In the genomic region with DNA sequence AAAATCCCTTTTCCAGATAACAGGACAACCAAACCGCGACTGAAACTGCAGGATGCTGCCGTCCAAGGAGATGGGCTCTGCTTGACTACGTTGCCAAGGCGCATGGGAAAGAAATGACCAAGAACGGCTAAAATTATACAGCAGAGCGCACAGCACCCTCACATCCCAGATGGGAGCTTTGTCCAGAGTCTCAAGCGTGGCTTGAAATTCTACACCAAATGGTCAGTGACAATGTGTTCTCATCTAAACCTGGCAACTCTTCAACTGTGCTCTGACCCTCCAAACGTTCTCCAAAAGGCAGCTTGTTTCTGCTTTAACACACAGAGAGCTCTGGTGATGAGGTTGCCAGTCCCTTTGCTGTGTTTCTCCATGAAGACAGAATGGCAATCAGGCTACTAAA, we compare ENCODE assay signal across 10 mouse cellular contexts. TPM values are rescaled to one million over a fixed set of nuclear protein-coding genes. Genes with fewer than 3 reads are reported as not detected.
A peak's percentile ranks its signal among the peaks of the same experiment; 100 is the strongest.
DNase-seq lines count a peak whose midpoint lies in the region; ATAC-seq and TF ChIP-seq lines count a peak whose summit lies in the region.
"Had no signal": no experiment of that assay in that cellular context is flagged by ENCODE, and none has a peak within 500 bp of the region (broad histone marks: within the 10 kb centered on the region; RNA-seq: fewer than 3 reads in every experiment).

No protein-coding gene starts in this region.

- no peak for TF ChIP-seq POLR2A in small intestine, adult 2 months (IDR thresholded peaks at IDR 0.05; ENCODE audit: low read depth, low read length)

- peaks cover 24% of the 10 kb centered on the region for H3K4me1 ChIP-seq in heart, embryonic 15.5 days (replicated peaks)
- H3K4me1 ChIP-seq in hindbrain, embryonic 12.5 days = peaks cover 28% of the 10 kb centered on the region
- H3K4me1 ChIP-seq in small intestine, adult 2 months (ENCODE audit: control insufficient read depth, insufficient read depth, insufficient read length, low read length) = peaks cover 22% of the 10 kb centered on the region

- DNase-seq in heart, postnatal 36 days = no peak
- DNase-seq in lung, postnatal 10 days = peak; percentile 37
- DNase-seq in lung, postnatal 25 days (ENCODE audit: low spot score) = no peak
- no peak for DNase-seq in T-cell, adult 2 months (ENCODE audit: low spot score)
- no peak for DNase-seq in layer of hippocampus, adult 18-20 months (ENCODE audit: low spot score in 2 of 2)
- DNase-seq: layer of hippocampus, adult 9-11 months had no signal

- H3K4me3 ChIP-seq in heart, embryonic 15.5 days = no peak overlapping the region
- H3K4me3 ChIP-seq in hindbrain, embryonic 12.5 days = no peak overlapping the region
- H3K4me3 ChIP-seq in small intestine, adult 2 months (ENCODE audit: low read depth, low read length) = no peak overlapping the region
- H3K4me3 ChIP-seq: embryonic facial prominence, embryonic 13.5 days had no signal

- no peaks in the 10 kb centered on the region for H3K9me3 ChIP-seq in heart, embryonic 15.5 days (replicated peaks)
- no peaks in the 10 kb centered on the region for H3K9me3 ChIP-seq in hindbrain, embryonic 12.5 days (replicated peaks)
- H3K9me3 ChIP-seq: embryonic facial prominence, embryonic 13.5 days had no signal

- no peak for ATAC-seq in heart, embryonic 15.5 days (replicated peaks; ENCODE audit: insufficient number of reproducible peaks, insufficient read depth, low FRiP score, low read depth)
- no peak for ATAC-seq in hindbrain, embryonic 12.5 days (ENCODE audit: low FRiP score)

- H3K4me2 ChIP-seq in heart, embryonic 15.5 days = no peak overlapping the region
- H3K4me2 ChIP-seq in hindbrain, embryonic 12.5 days (replicated peaks) = no peak overlapping the region
- H3K4me2 ChIP-seq: embryonic facial prominence, embryonic 13.5 days had no signal

- whole genome bisulfite sequencing in heart, embryonic 15.5 days = 70% methylated on average over 9 of the region's 9 CpGs
- 34% methylated on average over 9 of the region's 9 CpGs for WGBS in hindbrain, embryonic 12.5 days
- WGBS in small intestine, adult 2 months = 60% methylated on average over 9 of the region's 9 CpGs

- H3K27ac ChIP-seq in heart, embryonic 15.5 days = peak overlapping the region; percentile 14
- peak overlapping the region; percentile 41; the same call in 1 of the 2 replicates for H3K27ac ChIP-seq in hindbrain, embryonic 12.5 days
- peak overlapping the region; percentile 8 for H3K27ac ChIP-seq in small intestine, adult 2 months (ENCODE audit: insufficient read depth, low read depth, low read length)
- H3K27ac ChIP-seq: embryonic facial prominence, embryonic 13.5 days had no signal

- H3K27me3 ChIP-seq in heart, embryonic 15.5 days = no peaks in the 10 kb centered on the region
- no peaks in the 10 kb centered on the region for H3K27me3 ChIP-seq in hindbrain, embryonic 12.5 days
- no peaks in the 10 kb centered on the region for H3K27me3 ChIP-seq in small intestine, adult 2 months (ENCODE audit: control insufficient read depth, insufficient read depth, low read length)
- H3K27me3 ChIP-seq: embryonic facial prominence, embryonic 13.5 days had no signal

- no peak for TF ChIP-seq CTCF in small intestine, adult 2 months (IDR thresholded peaks at IDR 0.05; ENCODE audit: extremely low read depth, insufficient read length, insufficient replicate concordance, low read depth, low read length)

- intact Hi-C loops in heart, postnatal 36 days (cut with DNase I) = loop anchor here (5.0 kb wide), 2 partner anchors 37 to 38 kb away; partner anchors contain the start of gene Smad1

- no peak overlapping the region for H3K9ac ChIP-seq in heart, embryonic 15.5 days
- H3K9ac ChIP-seq in hindbrain, embryonic 12.5 days = no peak overlapping the region
- H3K9ac ChIP-seq: embryonic facial prominence, embryonic 13.5 days had no signal

- peaks cover 4% of the 10 kb centered on the region; the same call in 1 of the 2 replicates for H3K36me3 ChIP-seq in heart, embryonic 15.5 days
- peaks cover 23% of the 10 kb centered on the region for H3K36me3 ChIP-seq in hindbrain, embryonic 12.5 days
- peaks cover 18% of the 10 kb centered on the region for H3K36me3 ChIP-seq in small intestine, adult 2 months (ENCODE audit: control insufficient read depth, insufficient read depth, low read length)

RNA-seq across cellular contexts. Expression of gene Smad1, which starts 39.0 kb away (rescaled TPM):
- polyA plus RNA-seq in heart, embryonic 15.5 days (2015; fragmentation: Nextera tagmentation; extraction: Ambion mirVana) = 17.9 and 22.2 TPM in 2 replicates
- 10 to 100 TPM; 16.2 to 18.0 TPM for total RNA-seq in heart, postnatal 36 days (2021)
- polyA plus RNA-seq in hindbrain, embryonic 12.5 days (2016; fragmentation: Nextera tagmentation; extraction: Ambion mirVana) = 76.9 and 82.3 TPM in 2 replicates
- polyA plus RNA-seq in small intestine, adult 2 months (2012; rRNA removed) = 27.3 and 54.1 TPM in 2 replicates
- total RNA-seq in layer of hippocampus, adult 18-20 months (2021) = 10 to 100 TPM; 25.0 to 28.3 TPM
